Mouse (Mus musculus) A20 (cell line): ENCODE data around the gene Rtp4.

Source experiments
- DNase-seq: peaks from one replicate; pipeline ENCODE4 v3.0.0-alpha.2; 2011; ENCODE audit warnings: low read depth, low spot score

Rtp4 gene

DNA sequence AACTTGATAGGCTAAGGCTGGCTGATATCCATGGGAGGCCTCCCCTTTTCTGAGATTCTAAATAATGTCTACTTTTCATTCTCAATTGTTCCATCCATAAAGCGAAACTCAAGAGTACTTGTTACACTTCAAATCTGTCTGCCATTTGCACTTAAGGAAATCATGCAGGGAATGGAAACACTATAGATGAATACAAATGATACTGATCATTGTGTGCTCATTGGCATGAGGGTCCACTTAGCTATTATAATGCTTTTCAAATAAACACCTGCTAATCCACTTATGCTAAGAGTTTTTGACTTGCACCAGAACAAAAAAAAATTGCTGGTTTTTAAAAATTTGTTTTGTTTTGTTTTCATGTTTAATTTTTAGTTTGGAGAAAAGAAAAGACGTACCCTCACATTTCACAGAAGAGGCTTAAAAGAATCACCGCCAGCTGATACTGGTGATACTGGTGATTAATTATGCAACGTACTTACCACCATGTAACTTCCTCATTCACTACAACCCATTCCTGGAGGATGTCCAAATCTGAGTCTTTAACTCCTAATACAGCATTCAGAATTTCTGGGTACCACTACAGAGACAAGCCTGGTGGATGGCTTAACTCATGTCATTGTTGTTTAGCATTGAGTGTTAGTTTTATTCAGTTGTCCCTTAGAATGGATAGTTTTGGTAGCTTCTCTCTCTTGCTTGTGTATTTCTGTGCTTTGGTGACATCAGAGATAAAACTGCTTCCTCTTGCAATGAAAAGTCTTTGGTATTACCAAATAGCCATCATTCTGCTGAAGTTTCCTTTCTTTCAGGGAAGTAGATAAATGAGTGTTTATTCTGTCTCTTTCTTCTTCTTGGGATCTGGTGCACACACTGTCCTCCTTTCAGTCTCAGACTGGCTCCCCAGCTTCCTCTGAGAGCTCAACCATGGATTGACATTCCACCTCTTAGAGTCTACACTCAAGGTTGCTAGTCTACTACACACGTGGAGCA is 71.3 kb downstream of the Rtp4 start:
- no peak for DNase-seq

DNA sequence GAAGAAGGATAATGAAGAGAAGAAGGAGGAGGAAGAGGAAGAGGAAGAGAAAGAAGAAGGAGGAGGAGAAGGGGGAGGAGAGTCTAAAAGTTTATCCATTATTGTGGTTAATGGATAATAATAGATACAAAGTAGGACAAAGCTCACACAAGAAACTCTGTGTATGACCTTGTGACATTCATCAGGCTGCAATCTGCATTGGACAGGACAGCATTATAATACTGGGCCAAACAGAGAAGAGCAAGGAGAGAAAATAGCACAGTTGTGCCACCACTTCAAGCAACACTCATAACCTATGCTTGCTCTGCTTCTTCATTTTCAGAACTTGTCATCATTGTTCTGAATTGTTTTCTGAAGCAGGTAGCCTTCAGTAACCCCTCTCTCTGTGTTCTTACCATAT is 72.4 kb downstream of the Rtp4 start:
- no peak for DNase-seq

DNA sequence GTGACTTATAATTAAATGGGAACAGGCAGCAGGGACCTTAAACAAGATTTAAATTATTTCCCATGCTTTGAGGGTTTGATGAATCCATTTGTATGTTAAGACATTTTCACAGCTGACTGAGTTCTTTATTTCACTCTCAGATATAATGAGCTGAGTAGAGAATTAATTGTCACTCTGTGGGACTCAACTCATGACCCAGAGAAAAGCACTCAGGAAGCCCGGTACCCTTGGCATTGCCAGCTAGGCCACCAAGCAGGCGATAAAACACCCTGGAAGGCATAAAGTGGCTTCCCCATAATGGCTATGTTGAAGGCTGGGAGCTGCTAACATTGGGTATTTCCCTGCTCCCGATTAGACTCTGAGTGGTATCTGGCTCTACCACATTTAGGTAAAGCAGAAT is 76.6 kb downstream of the Rtp4 start:
- no peak for DNase-seq

DNA sequence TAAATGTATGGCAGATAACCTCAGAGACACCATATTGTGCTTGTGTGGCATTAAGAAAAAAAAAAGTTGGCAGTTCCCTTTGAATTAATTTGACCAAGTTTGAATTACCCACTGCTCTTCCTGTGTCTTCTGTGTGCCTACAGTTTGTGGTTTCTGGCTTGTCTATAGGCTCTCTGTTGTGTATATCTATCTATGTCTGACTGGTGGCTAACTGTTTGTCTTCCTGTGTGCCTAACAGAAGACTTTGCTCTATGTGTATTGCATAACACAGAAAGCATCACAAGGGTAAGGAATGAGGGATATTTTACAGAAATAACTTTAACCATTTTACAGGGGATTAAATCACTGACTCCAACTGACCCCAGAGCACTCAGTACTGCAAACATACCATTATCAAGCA is 77.9 kb downstream of the Rtp4 start:
- DNase-seq: no peak

DNA sequence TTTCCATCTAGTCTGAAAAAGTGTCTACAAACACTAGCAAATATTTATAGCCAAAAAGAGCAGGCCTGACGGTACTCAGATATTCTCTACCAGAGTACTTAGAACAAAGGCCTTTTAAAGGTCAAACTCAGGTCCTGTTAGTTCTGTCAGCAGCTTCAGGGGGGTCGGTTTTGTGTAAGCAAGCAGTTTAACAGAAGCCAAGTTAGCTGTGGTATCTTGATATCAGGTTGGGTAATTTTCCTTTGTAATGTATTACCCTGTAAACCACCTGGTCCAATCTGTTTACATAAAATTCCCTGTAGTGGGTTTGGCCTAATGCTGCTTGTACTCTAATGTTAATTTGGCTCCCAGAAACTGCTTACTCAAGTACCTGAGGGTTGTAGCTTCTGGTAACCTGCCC is 86.1 kb downstream of the Rtp4 start:
- DNase-seq: no peak

DNA sequence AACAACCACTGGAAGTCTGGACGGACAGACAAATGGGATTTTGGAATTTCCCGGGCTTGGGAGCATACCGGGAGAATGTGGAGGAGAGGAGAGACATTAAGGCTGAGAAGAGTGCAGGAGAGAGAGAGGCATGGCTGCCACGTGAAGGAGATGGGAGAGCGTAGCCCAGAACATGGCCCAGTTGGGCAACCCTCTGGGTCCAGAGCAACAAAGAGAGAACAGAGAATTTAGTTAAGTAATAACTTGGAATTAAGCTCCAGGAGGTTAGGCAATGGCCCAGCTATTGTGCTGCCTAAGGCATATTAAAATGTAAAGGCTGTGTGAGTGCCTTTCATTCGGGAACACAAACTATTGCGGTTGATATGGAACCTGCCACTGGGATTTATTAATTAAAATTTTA is 86.6 kb downstream of the Rtp4 start:
- DNase-seq: no peak

DNA sequence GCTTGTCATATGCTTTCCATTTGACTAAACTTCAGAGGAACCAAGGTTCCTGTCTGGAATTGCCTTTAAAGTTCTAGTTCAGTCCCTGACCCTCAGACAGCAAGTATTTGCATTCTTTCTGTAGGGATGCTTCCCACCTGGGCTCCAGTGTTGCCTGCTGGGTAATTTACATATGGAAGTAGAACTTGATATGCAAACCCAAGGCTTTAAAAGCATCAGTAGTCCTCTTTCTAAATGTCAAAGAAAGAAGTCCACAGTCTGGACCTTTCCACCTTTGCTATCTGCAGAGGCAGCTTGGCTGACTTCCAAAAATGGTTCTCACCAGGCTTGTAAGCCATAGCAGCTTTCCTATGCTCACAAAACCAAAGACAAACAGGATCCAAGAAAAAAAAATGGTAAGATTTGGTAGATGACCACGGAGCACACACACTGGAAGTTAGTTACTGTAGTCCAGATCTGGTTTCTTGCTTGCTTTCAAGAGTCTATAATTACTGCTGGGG is 87.9 kb downstream of the Rtp4 start:
- no peak for DNase-seq

DNA sequence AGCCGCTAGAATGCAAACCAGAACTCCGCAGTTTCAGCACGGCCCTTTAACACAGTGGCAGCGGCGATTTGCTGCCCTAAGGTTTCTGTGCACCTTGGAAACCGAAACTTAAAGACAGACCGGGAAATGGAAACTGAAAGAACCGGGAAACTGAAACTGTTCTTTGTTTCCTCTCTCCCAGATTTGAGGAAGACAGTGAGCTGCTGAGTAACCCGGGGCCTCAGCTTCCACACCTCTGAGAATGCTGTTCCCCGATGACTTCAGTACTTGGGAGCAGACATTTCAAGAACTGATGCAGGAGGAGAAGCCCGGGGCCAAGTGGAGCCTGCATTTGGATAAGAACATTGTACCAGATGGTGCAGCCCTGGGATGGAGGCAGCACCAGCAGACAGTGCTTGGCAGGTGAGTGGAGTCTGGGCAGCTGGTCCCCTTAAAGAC is 89.7 kb downstream of the Rtp4 start:
- peak; percentile 4 for DNase-seq

DNA sequence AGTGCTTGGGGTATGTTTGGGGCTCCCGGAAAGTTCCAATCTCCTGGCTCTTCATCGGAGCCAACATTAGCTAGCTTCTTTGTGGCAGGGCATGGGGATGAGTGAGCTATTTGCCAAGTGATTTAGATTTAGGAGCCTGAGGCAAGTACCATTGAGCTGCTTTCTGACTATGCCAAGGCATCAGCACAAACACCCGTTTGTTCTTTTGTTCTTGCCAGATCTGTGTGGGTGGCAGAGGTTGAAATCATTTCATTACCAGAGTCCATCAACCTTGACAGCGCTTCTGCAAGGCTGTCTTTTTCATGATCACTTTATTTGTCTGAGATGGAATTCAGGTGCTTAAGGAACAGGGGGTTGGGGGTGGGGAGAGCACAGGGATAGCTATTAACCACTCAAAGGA is 104.1 kb downstream of the Rtp4 start:
- DNase-seq: no peak

DNA sequence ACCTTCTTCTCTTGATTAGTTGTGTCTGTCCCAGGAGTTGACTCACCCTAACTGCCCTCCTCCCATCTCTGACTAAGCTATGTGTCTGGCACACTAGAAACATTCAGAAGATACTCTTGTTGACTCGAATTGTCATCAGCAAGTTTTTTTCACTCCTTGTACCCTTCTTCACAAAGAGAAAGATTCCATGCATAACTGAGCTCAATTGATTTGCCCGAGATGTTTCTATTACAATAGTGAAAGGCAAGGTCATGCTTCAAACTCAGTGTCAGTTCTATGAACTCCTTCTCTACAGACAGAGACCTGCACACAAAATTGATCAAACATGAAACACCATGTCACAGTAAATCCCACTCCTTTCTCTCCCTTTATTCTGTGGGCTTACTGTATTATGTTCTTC is 111.4 kb downstream of the Rtp4 start:
- no peak for DNase-seq

DNA sequence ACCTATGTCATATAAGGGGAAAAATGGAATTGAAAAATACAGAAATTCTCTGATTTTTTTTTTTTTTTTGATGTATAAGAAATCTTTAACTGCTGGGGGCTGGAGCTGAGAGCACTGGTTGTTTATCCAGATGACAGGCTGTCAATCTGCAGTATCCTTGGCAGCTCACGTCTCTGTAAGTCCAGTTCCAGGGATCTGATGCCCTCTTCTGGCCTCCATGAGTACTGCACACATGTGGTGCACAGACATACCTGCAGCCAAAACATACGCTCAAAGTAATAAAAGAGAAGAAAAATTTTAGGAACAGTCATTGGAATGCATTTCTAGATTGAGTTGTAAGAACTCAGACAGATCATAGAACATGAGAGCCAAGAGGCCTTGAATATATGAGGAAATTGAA is 112.6 kb downstream of the Rtp4 start:
- peak; percentile 29 for DNase-seq

DNA sequence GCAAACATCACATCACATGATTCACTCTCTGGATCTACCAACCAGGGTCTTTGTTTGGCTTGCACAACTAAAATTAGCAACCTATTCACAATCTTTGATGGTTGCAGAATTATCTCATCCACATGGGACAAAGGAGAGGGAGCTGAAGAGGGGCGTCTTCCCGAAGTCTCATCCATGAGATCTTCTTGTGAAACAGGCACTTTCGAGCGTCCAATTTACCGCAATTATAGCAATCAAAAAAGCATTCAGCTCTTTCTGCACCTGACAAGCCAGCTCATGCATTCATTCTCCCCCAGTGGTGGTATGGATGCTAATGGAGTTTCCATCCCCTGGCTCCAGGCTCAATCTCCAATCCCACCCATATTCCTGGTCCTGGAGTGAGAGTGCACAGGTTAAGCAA is 132.9 kb downstream of the Rtp4 start:
- no peak for DNase-seq

DNA sequence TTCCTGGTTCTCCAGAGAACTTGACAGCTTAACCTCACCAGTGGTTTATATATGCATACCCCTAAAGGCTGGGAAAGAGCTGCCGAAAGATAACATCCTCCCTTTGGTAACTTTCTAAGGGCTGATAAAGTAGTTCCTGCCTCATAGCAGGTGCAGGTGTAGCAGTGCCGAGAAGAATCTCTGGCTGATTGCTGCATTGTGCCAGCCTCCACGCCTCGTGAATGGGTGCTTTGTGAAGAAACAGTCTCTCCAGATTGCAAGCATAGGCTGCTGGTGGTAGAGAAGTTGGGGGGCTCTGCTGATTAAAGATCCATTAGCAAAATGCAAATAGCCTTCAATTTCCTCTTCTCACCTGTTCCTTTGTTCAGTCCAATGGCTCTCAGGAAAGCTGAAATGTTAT is 133.4 kb downstream of the Rtp4 start:
- no peak for DNase-seq

DNA sequence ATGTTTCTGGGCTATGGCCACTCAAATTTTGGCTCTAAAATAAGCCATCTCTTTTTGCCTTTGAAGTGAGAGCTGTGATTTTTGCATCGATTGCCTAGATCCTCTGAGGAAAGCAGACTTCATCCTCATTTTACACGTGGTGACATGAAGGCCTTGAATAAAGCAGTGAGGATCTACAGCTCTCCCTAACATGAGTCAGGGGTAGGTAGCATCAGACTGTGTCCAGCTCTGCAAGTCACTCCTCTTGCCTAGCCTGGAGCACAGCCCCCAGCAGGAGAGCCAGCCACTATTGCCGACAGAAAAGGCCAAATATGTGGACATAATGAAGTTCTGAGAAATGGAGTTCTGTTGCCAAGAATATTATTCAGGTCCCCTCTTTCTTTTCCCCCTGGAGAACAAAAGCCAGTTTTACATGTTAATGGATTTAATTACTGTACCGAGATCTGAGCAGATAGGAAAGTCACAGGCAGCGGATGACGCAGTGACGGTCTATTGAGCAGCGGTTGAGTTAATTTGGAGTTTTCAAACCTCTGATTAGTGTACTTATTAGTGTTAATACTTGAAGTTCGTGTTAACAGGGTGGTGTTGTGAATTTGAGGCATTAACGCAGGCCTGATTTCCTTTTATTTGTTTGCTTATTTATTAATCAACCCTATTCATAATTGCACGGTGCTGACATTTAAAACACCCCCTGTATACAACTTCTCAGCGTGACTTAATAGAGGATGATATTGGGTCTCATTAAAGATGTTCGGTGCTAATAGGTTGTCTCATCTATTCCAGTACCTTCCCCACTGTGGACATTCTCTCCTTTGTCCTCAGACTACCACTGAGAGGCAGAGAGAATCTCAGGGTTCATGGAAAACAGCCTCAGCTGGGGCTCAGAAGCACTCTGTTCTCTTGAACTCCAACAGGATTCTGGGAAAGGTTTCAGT is 139.8 kb downstream of the Rtp4 start:
- no peak for DNase-seq
